Mouse (Mus musculus): ENCODE data around the gene Auts2.

- no peak for TF ChIP-seq CTCF (IDR thresholded peaks at IDR 0.05; ENCODE audit: low read depth)
- TF ChIP-seq EP300 (IDR thresholded peaks at IDR 0.05; ENCODE audit: low read depth) = no peak
These were observed 16.7 kb downstream of the Auts2 start for GRCm38 (mm10) chr5:132526395-132526794.
